Mouse (Mus musculus) liver, embryonic 11.5 days (tissue): ENCODE data around the gene Ets1. TPM values are rescaled to one million over a fixed set of nuclear protein-coding genes. Genes with fewer than 3 reads are reported as not detected.

ENCODE experiments used
- ATAC-seq: fragments of 200-750 bp; cut with Nextera tagmentation; replicated peaks from 2 replicates; pipeline ENCODE4 v1.8.0; 2017; ENCODE audit warnings: moderate number of reproducible peaks, mild to moderate bottlenecking, moderate TSS enrichment, moderate library complexity; ENCODE audit not compliant: low FRiP score
- DNase-seq: peaks from one replicate; pipeline ENCODE4 v3.0.0-alpha.2; 2017; ENCODE audit warnings: low spot score
- H3K27ac ChIP-seq: fragments of 300-500 bp; sonication (generic); 2 replicates; pipeline ENCODE4 v1.5.1; 2014; ENCODE audit warnings: mild to moderate bottlenecking, low read depth, low read length, control low read depth
- H3K27me3 ChIP-seq: fragments of 300-500 bp; sonication (generic); replicated peaks from 2 replicates; pipeline ENCODE4 v1.6.1; 2014; ENCODE audit warnings: low read length, mixed read lengths; ENCODE audit not compliant: control insufficient read depth, insufficient read depth
- H3K36me3 ChIP-seq: fragments of 300-500 bp; sonication (generic); 2 replicates; pipeline ENCODE4 v1.6.1; 2014; ENCODE audit warnings: mild to moderate bottlenecking, low read length, moderate library complexity, mixed read lengths; ENCODE audit not compliant: control insufficient read depth, insufficient read depth
- H3K4me1 ChIP-seq: fragments of 300-500 bp; sonication (generic); replicated peaks from 2 replicates; pipeline ENCODE4 v1.6.1; 2014; ENCODE audit warnings: low read length, mixed read lengths; ENCODE audit not compliant: control insufficient read depth, insufficient read depth
- H3K4me2 ChIP-seq: fragments of 300-500 bp; sonication (generic); 2 replicates; pipeline ENCODE4 v1.6.1; 2014; ENCODE audit warnings: mild to moderate bottlenecking, control low read depth, moderate library complexity
- H3K4me3 ChIP-seq: fragments of 300-500 bp; sonication (generic); 2 replicates; pipeline ENCODE4 v1.5.1; 2014; ENCODE audit warnings: low read depth, low read length, control low read depth
- H3K9ac ChIP-seq: fragments of 300-500 bp; sonication (generic); 2 replicates; pipeline ENCODE4 v1.6.1; 2014; ENCODE audit warnings: low read depth, low read length, control low read depth
- H3K9me3 ChIP-seq: fragments of 300-500 bp; sonication (generic); 2 replicates; pipeline ENCODE4 v1.6.1; 2016; ENCODE audit warnings: low read length, inconsistent platforms, mixed read lengths; ENCODE audit not compliant: control insufficient read depth
- whole genome bisulfite sequencing: fragments of 180-500 bp; shearing (Covaris S2); extraction: QIAGEN DNeasy Blood & Tissue Kit; methylation state at CpG from one replicate; pipeline ENCODE4 v1.1.7; 2014; 5-methylcytosine and 5-hydroxymethylcytosine counted together
- polyA plus RNA-seq: library from polyadenylated mRNA; unstranded; fragments of >200 nt; fragmentation: Nextera tagmentation; extraction: Ambion mirVana; gene quantifications from 2 replicates; pipeline ENCODE4 v1.2.1, GENCODE M21; 2014

The Ets1 gene
- polyA plus RNA-seq, 1 experiment from 2014 or later: 31.4 TPM

DNA sequence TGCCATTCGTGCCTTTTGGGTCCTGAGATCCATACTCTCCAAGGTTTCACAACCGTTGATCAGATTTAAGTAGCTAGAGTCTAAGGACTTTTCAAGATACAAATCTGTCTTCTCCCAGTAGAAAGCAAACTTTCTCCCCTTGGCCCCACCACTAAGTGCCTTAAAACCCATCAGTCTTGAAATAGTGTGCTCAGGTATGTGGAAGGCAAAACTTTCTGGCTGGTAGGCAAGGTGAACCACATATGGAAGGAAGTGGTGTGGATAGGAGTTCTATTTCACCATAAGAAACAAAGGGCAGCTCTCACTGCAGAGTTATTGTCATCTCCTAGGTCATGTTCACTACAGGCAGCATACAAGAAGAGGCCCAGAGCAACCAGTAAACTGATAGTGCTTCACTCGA is 57.4 kb downstream of the Ets1 start:
- no peaks in the 10 kb centered on the region; the same call in 1 of the 2 replicates for H3K27me3 ChIP-seq
- no peak for ATAC-seq
- 77% methylated on average over 3 of the region's 3 CpGs for WGBS

DNA sequence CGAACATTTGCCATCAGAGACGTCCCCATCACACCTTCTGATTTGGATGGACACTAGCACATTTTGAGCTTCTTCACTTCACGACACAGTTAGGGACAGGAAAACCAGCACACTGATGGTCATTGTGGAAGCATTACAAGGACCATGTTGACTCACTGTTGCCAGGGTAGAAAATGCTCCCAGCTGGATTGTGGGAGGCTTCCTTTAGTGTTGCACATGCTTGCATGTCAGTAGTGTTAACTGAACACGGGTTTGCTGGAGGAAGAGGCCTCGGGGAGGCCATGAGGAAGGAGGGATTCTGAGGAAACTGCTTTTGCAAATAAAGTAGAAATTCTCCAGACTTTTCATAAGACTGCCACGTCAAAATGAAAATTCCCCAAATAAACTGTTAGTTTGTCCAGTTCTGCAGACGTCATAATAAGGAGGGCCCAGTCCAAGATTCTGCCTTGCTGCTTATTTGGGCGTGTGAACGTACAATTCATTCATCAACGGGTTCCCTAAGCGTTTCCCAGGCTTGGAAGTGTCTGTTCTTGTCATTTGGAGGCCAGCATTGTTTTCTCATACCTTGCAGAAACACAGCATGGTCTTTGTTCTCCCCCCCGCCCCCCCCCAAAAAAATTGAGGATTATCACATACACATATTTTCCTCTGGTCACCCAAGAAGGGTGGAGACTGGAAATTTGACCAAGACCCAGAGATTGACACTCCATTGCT is 58.2 kb downstream of the Ets1 start:
- H3K27ac ChIP-seq: no peak overlapping the region
- H3K4me2 ChIP-seq: no peak overlapping the region
- WGBS: 77% methylated on average over 12 of the region's 12 CpGs
- H3K4me1 ChIP-seq: no peaks in the 10 kb centered on the region; the same call in 1 of the 2 replicates
- no peaks in the 10 kb centered on the region for H3K9me3 ChIP-seq
- H3K36me3 ChIP-seq: no peaks in the 10 kb centered on the region
- no peak overlapping the region for H3K4me3 ChIP-seq
- H3K9ac ChIP-seq: no peak overlapping the region
- no peak for ATAC-seq
- H3K27me3 ChIP-seq: no peaks in the 10 kb centered on the region; the same call in 1 of the 2 replicates
- no peak for DNase-seq

More for the DNA sequence above, 57.4 kb downstream of the Ets1 start:
- H3K27ac ChIP-seq: no peak overlapping the region
- DNase-seq: no peak
- H3K4me1 ChIP-seq: no peaks in the 10 kb centered on the region; the same call in 1 of the 2 replicates
- H3K4me3 ChIP-seq: no peak overlapping the region
- H3K9ac ChIP-seq: no peak overlapping the region
- H3K4me2 ChIP-seq: no peak overlapping the region
- no peaks in the 10 kb centered on the region for H3K36me3 ChIP-seq
- H3K9me3 ChIP-seq: no peaks in the 10 kb centered on the region

DNA sequence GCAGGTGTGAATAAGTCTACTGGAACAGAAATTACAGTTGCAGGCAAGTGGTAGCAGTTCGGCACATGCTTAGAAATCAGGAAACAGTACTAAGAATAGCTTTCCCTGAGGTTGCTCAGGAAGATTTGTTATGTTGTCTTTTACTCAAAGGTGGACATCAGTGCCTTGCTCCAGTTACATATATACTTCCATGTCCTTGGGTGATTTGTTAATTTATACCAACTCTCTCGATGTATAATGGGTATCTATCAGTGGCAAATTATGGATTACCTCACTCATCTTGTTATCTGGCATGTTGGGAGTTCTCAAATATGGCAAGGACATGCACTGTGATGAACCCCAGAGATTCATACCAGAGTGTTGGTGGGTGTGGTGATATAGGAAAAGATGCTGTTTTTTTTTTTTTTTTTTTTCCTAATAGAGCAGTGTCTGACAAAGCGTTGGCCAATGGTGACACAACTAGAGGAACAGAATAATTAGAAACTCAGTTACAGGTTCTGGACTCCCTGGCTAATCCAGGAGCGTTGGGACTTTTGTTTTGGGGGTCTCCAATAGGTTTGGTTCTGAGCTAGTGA is 59.0 kb downstream of the Ets1 start:
- WGBS: 51% methylated on average over 4 of the region's 4 CpGs
- ATAC-seq (no peak), DNase-seq (no peak)
- H3K27ac ChIP-seq: no peak overlapping the region; the same call in 1 of the 2 replicates
- H3K4me2 ChIP-seq: peak overlapping the region; percentile 97
- peak overlapping the region; percentile 70 for H3K9ac ChIP-seq
- no peaks in the 10 kb centered on the region; the same call in 1 of the 2 replicates for H3K27me3 ChIP-seq
- H3K9me3 ChIP-seq: no peaks in the 10 kb centered on the region
- H3K36me3 ChIP-seq: no peaks in the 10 kb centered on the region
- no peaks in the 10 kb centered on the region; the same call in 1 of the 2 replicates for H3K4me1 ChIP-seq
- H3K4me3 ChIP-seq: peak overlapping the region; percentile 69

DNA sequence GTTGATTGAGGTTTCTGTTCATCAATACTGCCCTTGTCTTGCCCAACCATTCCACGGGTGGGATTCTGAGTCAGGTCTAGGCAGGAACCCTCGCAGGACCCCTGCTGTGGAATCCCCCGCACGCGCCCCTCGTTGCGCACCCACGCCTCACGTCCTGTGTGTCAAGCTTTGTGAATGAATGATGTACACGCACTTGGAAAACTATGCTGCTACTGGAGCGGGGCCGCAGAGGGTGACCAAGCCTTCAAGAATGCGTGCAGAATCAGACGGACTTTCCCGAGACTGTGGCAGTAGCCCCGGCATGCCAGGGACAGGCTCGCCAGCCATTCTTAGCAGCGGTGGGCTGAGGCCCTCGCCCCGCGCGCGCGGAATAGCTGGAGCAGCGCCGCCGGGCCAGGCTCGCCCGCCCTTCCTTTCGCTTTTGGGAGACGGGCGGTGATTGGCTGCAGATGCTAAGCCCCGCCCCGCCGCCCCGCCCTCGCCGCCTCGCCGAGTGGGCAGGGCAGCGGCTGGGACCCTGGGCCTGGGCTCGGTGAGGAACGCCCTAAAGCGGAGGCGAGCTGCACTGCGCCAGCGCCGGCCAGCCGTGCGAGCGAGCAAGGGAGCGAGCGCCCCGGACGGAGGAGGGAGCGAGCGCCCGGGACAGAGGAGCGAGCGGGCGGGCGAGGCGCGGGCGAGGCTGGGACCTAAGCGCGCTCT is 59.6 kb downstream of the Ets1 start:
- Histone ChIP-seq H3K27me3 (no peaks in the 10 kb centered on the region; the same call in 1 of the 2 replicates), H3K4me2 (peak overlapping the region; percentile 97), H3K36me3 (no peaks in the 10 kb centered on the region), H3K27ac (peak overlapping the region; percentile 6), H3K9ac (peak overlapping the region; percentile 70), H3K4me1 (no peaks in the 10 kb centered on the region; the same call in 1 of the 2 replicates), H3K4me3 (peak overlapping the region; percentile 69), H3K9me3 (no peaks in the 10 kb centered on the region)
- ATAC-seq: peak; percentile 99
- DNase-seq: peak; percentile 95
- under 1% methylated on average over 67 of the region's 67 CpGs for WGBS

DNA sequence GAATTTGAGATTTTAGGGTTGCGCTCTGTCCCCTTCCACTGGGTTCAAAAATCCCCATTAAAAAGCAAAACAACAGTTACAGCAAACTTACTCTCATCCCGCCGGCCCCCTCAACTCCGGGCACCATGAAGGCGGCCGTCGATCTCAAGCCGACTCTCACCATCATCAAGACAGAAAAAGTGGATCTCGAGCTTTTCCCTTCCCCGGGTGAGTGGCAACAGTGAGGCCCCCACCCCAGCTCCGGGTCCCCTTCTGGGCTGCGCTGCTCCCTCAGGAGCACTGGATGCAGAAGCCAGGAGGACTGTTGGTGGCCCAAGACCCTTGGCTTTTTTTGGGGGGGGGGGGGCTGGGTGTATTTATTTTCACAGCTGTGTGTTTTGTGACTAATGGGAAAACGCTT is 60.2 kb downstream of the Ets1 start:
- WGBS: 2% methylated on average over 13 of the region's 13 CpGs
- Histone ChIP-seq H3K4me1 (no peaks in the 10 kb centered on the region; the same call in 1 of the 2 replicates), H3K27ac (peak overlapping the region; percentile 6), H3K36me3 (no peaks in the 10 kb centered on the region), H3K4me2 (peak overlapping the region; percentile 97), H3K9ac (peak overlapping the region; percentile 70), H3K9me3 (no peaks in the 10 kb centered on the region), H3K27me3 (no peaks in the 10 kb centered on the region; the same call in 1 of the 2 replicates), H3K4me3 (peak overlapping the region; percentile 69)
- no peak for DNase-seq
- peak; percentile 14 for ATAC-seq

DNA sequence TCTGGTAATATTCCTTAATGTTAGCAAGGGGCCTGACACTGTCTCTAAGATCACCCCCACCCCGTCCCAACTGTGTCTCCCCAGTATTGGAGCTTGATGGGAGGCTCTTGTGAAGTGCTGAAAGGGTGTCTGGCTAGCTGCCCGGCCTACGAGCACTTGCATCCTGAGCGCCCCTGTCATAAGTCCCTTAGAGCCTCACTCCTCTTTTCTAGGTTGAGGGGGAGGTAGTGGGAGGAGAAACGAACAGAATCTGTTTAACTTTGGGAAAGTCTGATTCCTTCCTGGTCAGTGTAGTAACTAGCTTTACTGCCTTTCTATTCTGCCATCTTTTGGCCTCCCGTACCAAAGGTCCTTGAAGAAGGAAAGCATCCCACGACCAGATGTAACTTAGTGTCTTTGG is 60.7 kb downstream of the Ets1 start:
- DNase-seq (no peak), ATAC-seq (no peak)
- Histone ChIP-seq H3K4me3 (peak overlapping the region; percentile 69), H3K4me2 (peak overlapping the region; percentile 97), H3K27ac (peak overlapping the region; percentile 6; the same call in 1 of the 2 replicates), H3K27me3 (no peaks in the 10 kb centered on the region; the same call in 1 of the 2 replicates), H3K4me1 (no peaks in the 10 kb centered on the region; the same call in 1 of the 2 replicates), H3K36me3 (no peaks in the 10 kb centered on the region), H3K9ac (peak overlapping the region; percentile 70), H3K9me3 (no peaks in the 10 kb centered on the region)
- 26% methylated on average over 7 of the region's 7 CpGs for WGBS

DNA sequence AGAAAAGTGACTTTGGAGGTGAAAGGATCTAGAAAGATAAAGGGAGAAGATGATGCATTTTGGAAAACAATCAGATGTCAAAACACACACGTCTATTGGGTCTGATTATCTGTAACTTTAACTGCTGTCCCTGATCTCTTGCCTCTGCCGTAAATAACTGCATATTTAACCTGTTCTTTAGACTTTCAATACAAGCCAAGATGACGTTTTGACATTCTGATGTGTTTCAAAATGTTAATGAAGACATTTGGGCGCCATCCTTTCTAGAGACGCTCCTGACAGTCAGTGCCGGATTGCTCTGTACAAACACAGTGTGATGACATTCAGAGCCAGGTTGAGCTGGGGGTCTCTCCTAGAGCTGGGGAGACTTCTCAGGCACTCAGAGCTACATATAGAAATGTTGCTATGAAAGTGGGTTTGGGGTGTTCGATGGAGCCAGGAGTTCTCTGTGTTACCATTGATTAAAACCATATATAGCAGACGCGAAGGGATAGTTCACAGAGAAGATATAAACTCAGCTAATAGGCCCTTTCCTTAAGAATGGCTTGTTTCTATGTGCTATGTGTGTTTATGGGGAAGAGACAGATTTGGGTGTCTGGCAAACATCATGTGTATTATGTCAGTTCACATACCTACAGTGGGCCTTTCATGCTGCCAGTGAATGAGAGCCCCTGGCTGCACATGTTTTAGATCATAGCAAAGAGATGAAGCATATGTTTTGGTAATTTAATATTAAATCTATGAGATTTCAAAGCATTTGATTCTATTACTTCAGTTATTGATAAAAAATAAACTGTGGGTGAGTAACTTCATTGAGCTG is 61.5 kb downstream of the Ets1 start:
- Histone ChIP-seq H3K27ac (no peak overlapping the region), H3K27me3 (no peaks in the 10 kb centered on the region; the same call in 1 of the 2 replicates), H3K4me1 (no peaks in the 10 kb centered on the region; the same call in 1 of the 2 replicates), H3K9me3 (no peaks in the 10 kb centered on the region), H3K4me2 (peak overlapping the region; percentile 97), H3K4me3 (peak overlapping the region; percentile 69), H3K9ac (peak overlapping the region; percentile 70; the same call in 1 of the 2 replicates), H3K36me3 (no peaks in the 10 kb centered on the region)
- ATAC-seq (no peak), DNase-seq (no peak)
- 57% methylated on average over 9 of the region's 9 CpGs for WGBS

DNA sequence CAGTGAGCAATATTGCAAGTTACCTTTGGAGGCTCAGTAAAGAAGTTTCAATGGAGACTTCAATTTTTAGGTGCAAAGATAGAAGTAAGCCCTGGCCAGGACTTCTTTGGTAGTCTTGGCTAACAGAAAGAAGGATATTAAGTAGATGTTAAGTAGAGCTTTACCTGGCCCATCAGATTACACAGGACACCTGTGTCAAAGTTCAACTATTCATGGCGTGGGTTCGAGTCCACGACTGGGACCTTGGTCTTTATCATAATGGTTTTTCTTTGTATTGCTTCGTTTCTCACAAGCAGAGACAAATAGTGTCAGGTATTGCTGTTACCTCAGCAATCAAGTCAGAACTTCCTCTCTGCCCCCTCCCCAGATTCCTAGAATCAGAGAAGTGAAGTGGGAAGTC is 62.7 kb downstream of the Ets1 start:
- ATAC-seq (no peak), DNase-seq (no peak)
- H3K27me3 ChIP-seq: no peaks in the 10 kb centered on the region
- H3K27ac ChIP-seq: no peak overlapping the region
- peak overlapping the region; percentile 28; the same call in 1 of the 2 replicates for H3K4me3 ChIP-seq
- H3K9ac ChIP-seq: no peak overlapping the region
- H3K4me1 ChIP-seq: no peaks in the 10 kb centered on the region; the same call in 1 of the 2 replicates
- H3K36me3 ChIP-seq: no peaks in the 10 kb centered on the region
- no peaks in the 10 kb centered on the region for H3K9me3 ChIP-seq
- peak overlapping the region; percentile 49 for H3K4me2 ChIP-seq
- 69% methylated on average over 4 of the region's 4 CpGs for WGBS
